In the genomic region with DNA sequence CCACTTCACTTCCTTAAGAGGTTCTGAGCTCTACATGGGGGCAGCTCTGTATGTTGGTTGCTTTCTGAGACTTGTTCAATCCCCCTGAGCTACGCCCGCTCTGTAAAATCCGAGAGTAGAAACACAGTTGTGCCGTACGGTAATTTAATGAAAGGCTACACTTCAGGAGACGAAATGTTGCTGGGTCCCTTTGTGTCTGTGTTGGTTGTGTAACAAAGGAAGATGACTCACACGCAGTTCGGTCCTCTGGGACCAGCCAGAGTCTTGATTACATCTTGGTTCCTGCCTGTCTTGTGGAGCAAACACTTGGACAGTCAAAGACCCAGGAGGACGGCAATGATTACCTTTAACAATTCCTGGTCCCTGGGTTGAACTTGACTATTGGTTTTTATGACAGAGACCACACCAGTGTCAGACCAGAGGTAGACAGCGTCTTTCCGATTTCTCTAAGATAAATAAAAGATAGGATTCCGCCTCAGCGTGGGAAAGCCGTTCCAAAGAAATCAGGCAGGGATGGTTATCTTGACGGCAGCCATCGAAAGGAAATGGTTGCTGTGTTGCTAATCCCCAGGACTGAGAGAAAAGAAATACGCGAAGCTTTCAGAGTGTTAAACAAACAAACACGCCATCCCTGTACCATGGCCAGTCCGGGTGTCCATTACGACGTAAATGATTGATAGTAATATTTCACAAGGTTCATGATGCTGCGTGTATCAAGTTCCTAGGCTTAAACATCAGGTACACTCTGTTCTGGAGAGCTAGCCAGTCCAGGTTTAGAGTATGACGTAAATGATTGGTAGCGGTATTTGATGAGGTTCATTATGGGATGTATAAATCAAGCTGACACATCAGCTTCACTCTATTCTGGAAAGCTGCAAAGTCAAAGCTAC, we compare ENCODE assay signal across 8 mouse cellular contexts. TPM values are rescaled to one million over a fixed set of nuclear protein-coding genes. Genes with fewer than 3 reads are reported as not detected.
DNase-seq lines count a peak whose midpoint lies in the region; ATAC-seq and TF ChIP-seq lines count a peak whose summit lies in the region.

No protein-coding gene starts in this region.

- H3K4me3 ChIP-seq in kidney, postnatal 0 days (replicated peaks; ENCODE audit: low read depth, low read length): no peak overlapping the region
- no peak overlapping the region for H3K4me3 ChIP-seq in heart, embryonic 11.5 days (ENCODE audit: low read depth, low read length)
- H3K4me3 ChIP-seq in lung, embryonic 15.5 days: no peak overlapping the region
- no peak overlapping the region for H3K4me3 ChIP-seq in stomach, embryonic 14.5 days (ENCODE audit: low read depth, low read length)

- ATAC-seq in kidney, postnatal 0 days (replicated peaks; ENCODE audit: low FRiP score, low read depth): peak; percentile 87
- ATAC-seq in heart, embryonic 11.5 days (replicated peaks; ENCODE audit: insufficient number of reproducible peaks, low FRiP score, low TSS enrichment): no peak
- ATAC-seq in lung, embryonic 15.5 days (ENCODE audit: borderline replicate concordance, extremely low read depth, low FRiP score, low TSS enrichment): no peak
- ATAC-seq in stomach, embryonic 14.5 days (ENCODE audit: insufficient number of reproducible peaks, insufficient read depth, low FRiP score, low read depth): peak; percentile 42; the same call in 1 of the 2 replicates

- no peaks in the 10 kb centered on the region for H3K36me3 ChIP-seq in kidney, postnatal 0 days (ENCODE audit: insufficient read depth, low read length)
- H3K36me3 ChIP-seq in heart, embryonic 11.5 days (ENCODE audit: control insufficient read depth, insufficient read depth, low read length): no peaks in the 10 kb centered on the region
- H3K36me3 ChIP-seq in lung, embryonic 15.5 days: no peaks in the 10 kb centered on the region
- no peaks in the 10 kb centered on the region for H3K36me3 ChIP-seq in stomach, embryonic 14.5 days (ENCODE audit: control insufficient read depth, insufficient read depth, low read length)

- H3K27me3 ChIP-seq in kidney, postnatal 0 days (ENCODE audit: insufficient read depth, low read length): no peaks in the 10 kb centered on the region
- H3K27me3 ChIP-seq in heart, embryonic 11.5 days (ENCODE audit: control insufficient read depth, insufficient read depth, low read length): no peaks in the 10 kb centered on the region
- H3K27me3 ChIP-seq in lung, embryonic 15.5 days: no peaks in the 10 kb centered on the region
- H3K27me3 ChIP-seq in stomach, embryonic 14.5 days (ENCODE audit: control insufficient read depth, insufficient read depth, low read length): no peaks in the 10 kb centered on the region

- H3K27ac ChIP-seq in kidney, postnatal 0 days: no peak overlapping the region
- H3K27ac ChIP-seq in heart, embryonic 11.5 days (ENCODE audit: low read depth, low read length): no peak overlapping the region
- H3K27ac ChIP-seq in lung, embryonic 15.5 days: no peak overlapping the region
- no peak overlapping the region for H3K27ac ChIP-seq in stomach, embryonic 14.5 days (ENCODE audit: low read length)

- no peak for TF ChIP-seq CTCF in kidney, postnatal 0 days (IDR thresholded peaks at IDR 0.05; ENCODE audit: low read depth)

- peak; percentile 43 for DNase-seq in kidney, postnatal 0 days (ENCODE audit: low spot score)
- DNase-seq in kidney, adult 18-20 months: no peak
- no peak for DNase-seq in frontal cortex, adult 2 months (ENCODE audit: extremely low spot score in 1 of 2, low spot score in 1 of 2)
- DNase-seq in T-cell, adult 2 months (ENCODE audit: low spot score): no peak
- DNase-seq in cerebellum, postnatal 25 days: no peak

- no peak overlapping the region for H3K9ac ChIP-seq in kidney, postnatal 0 days (ENCODE audit: low read depth, low read length)
- H3K9ac ChIP-seq in heart, embryonic 11.5 days (ENCODE audit: low read depth, low read length): no peak overlapping the region
- H3K9ac ChIP-seq in lung, embryonic 15.5 days: no peak overlapping the region
- no peak overlapping the region for H3K9ac ChIP-seq in stomach, embryonic 14.5 days (replicated peaks; ENCODE audit: low read depth, low read length)

- H3K9me3 ChIP-seq in kidney, postnatal 0 days (replicated peaks; ENCODE audit: low read length): no peaks in the 10 kb centered on the region
- no peaks in the 10 kb centered on the region for H3K9me3 ChIP-seq in heart, embryonic 11.5 days (replicated peaks; ENCODE audit: control insufficient read depth, low read length)
- H3K9me3 ChIP-seq in lung, embryonic 15.5 days: no peaks in the 10 kb centered on the region
- no peaks in the 10 kb centered on the region for H3K9me3 ChIP-seq in stomach, embryonic 14.5 days (ENCODE audit: control insufficient read depth, low read depth, low read length)

- 45% methylated on average over 25 of the region's 25 CpGs for WGBS in kidney, postnatal 0 days
- WGBS in heart, embryonic 11.5 days (ENCODE audit: insufficient replicate concordance): 56% methylated on average over 25 of the region's 25 CpGs
- WGBS in lung, embryonic 15.5 days: 40% methylated on average over 25 of the region's 25 CpGs
- 43% methylated on average over 25 of the region's 25 CpGs for WGBS in stomach, embryonic 14.5 days

- H3K4me1 ChIP-seq in kidney, postnatal 0 days (replicated peaks; ENCODE audit: insufficient read depth, low read length): no peaks in the 10 kb centered on the region
- H3K4me1 ChIP-seq in heart, embryonic 11.5 days (ENCODE audit: control insufficient read depth, insufficient read depth, low read length): no peaks in the 10 kb centered on the region
- H3K4me1 ChIP-seq in lung, embryonic 15.5 days: no peaks in the 10 kb centered on the region
- H3K4me1 ChIP-seq in stomach, embryonic 14.5 days (ENCODE audit: control insufficient read depth, insufficient read depth, low read length): no peaks in the 10 kb centered on the region

- H3K4me2 ChIP-seq in kidney, postnatal 0 days (ENCODE audit: low read length): peak overlapping the region; percentile 31
- H3K4me2 ChIP-seq in heart, embryonic 11.5 days: peak overlapping the region; percentile 6
- H3K4me2 ChIP-seq in lung, embryonic 15.5 days: peak overlapping the region; percentile 29
- H3K4me2 ChIP-seq in stomach, embryonic 14.5 days (replicated peaks; ENCODE audit: low read depth, low read length): peak overlapping the region; percentile 24

RNA-seq across cellular contexts. Expression of gene Mdm1, which starts 20.3 kb away (rescaled TPM):
- polyA plus RNA-seq in kidney, postnatal 0 days (2015; fragmentation: Nextera tagmentation; extraction: Ambion mirVana): 16.1 and 19.4 TPM in 2 replicates
- 17.2 and 19.0 TPM in 2 replicates for polyA plus RNA-seq in heart, embryonic 11.5 days (2014; fragmentation: Nextera tagmentation; extraction: Ambion mirVana)
- 36.6 and 40.3 TPM in 2 replicates for polyA plus RNA-seq in lung, embryonic 15.5 days (2015; fragmentation: Nextera tagmentation; extraction: Ambion mirVana)
- polyA plus RNA-seq in stomach, embryonic 14.5 days (2014; fragmentation: Nextera tagmentation; extraction: Ambion mirVana): 20.7 and 20.9 TPM in 2 replicates
- polyA plus RNA-seq in frontal cortex, adult 2 months (2012; rRNA removed): 18.3 and 20.6 TPM in 2 replicates

Comparison
In these comparisons a context has a peak if more than half of its experiments do, and no peak if none do; other contexts are left out.
1. ATAC-seq: peak in kidney, postnatal 0 days (single experiment) and stomach, embryonic 14.5 days (single experiment); none in heart, embryonic 11.5 days (single experiment) and lung, embryonic 15.5 days (single experiment).
2. Peak in every context shown above with its lines, with median percentiles within 50 percentile points of each other: H3K4me2 ChIP-seq.